Mouse (Mus musculus): ENCODE measurements around the gene Ddit4. TPM values are rescaled to one million over a fixed set of nuclear protein-coding genes. Genes with fewer than 3 reads are reported as not detected.
A peak's percentile ranks its signal among the peaks of the same experiment; 100 is the strongest.
"Not testable (repeated sequence)": the region's sequence is repeated elsewhere in the genome, so short reads cannot be mapped to it uniquely, and the experiment has no call there.

Ddit4 gene
- polyA plus RNA-seq (2015; fragmentation: Nextera tagmentation; extraction: Ambion mirVana) = 68.9 and 71.1 TPM in 2 replicates

DNA sequence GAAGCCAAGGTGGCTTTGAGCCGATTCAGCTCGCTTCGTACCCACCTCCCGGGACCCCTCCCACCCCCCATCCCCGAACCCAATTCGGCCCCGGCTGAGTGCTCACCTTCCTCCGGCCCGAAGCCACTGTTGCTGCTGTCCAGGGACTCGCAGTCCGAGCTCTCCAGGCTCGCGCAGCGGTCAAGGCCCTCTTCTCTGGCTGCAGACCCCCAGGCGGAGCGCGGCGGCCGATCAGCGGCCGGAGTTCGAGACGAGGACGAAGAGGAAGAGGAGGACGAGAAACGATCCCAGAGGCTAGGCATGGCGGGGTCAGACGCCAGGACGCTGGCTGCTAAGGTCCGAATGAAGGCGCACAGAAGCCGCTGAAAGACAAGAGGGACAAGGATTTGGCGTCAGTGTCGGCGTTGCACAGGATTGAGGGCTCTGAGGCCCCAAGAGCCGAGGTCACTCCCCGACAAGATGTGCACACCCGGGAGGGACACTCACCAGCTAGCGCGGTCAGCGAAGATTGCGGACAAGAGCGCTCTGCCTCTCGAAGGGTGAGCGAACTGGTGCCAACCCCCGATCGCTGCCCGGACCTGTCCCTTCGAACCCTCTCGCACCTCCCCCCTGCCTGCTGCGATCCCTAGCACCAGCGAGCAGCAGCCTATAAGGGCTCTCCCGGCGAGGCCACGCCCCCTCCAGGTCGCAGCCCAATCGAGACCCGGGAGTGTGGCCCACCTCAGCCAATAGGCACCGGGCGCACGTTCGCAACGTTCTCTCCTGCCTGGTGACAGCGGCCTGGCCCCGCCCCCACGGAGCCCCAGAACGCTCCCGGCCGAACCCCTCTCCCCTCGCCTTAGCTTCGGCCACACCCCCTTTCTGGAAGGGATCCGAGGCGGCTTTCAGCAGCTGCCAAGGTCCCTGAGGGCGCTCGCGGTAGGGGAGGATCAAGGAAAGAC, at the start of gene Ddit4:
Gene Ddit4 (minus strand): TSS at position 624 of the 941 bp plus-strand sequence.
- peaks cover 4% of the 10 kb centered on the region; the same call in 1 of the 2 replicates for H3K36me3 ChIP-seq
- H3K27ac ChIP-seq (replicated peaks) = peak within 1 kb of the TSS; percentile 95
- H3K4me2 ChIP-seq = peak within 1 kb of the TSS; percentile 71
- no peaks in the 10 kb centered on the region for H3K9me3 ChIP-seq
- peak; percentile 97 for ATAC-seq (ENCODE audit: low FRiP score, low read depth)
- H3K27me3 ChIP-seq = no peaks in the 10 kb centered on the region
- H3K4me3 ChIP-seq = peak within 1 kb of the TSS; percentile 80
- peak within 1 kb of the TSS; percentile 82 for H3K9ac ChIP-seq
- peaks cover 43% of the 10 kb centered on the region for H3K4me1 ChIP-seq (replicated peaks)
- WGBS = under 1% methylated on average over 76 of the region's 76 CpGs

DNA sequence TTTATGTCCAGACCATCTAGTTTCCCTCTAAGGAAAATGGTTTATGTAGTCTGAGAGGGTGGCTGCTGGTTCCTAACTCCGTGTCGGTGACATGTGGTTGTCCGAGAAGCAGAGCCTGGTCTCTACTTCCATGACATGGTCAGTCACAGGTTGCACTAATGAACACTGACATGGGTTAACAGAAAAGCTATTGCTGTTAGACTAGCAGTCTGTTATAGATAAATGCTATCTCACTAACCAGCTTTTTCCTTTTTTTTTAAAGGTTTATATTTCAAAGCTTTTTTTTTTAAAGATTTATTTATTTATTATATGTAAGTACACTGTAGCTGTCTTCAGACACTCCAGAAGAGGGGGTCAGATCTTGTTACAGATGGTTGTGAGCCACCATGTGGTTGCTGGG, 47.4 kb upstream of the Ddit4 start:
- no peak for ATAC-seq (ENCODE audit: low FRiP score, low read depth)
- H3K27ac ChIP-seq (replicated peaks) = no peak overlapping the region
- WGBS = 90% methylated on average over 3 of the region's 3 CpGs
- no peak overlapping the region for H3K4me3 ChIP-seq
- no peaks in the 10 kb centered on the region for H3K9me3 ChIP-seq
- H3K27me3 ChIP-seq = no peaks in the 10 kb centered on the region
- H3K9ac ChIP-seq = no peak overlapping the region
- no peak overlapping the region for H3K4me2 ChIP-seq
- H3K4me1 ChIP-seq (replicated peaks) = peaks cover 22% of the 10 kb centered on the region
- peaks cover 15% of the 10 kb centered on the region for H3K36me3 ChIP-seq

- Histone ChIP-seq H3K4me2 (no peak overlapping the region), H3K4me3 (no peak overlapping the region), H3K4me1 (replicated peaks) (peaks cover 19% of the 10 kb centered on the region), H3K9ac (no peak overlapping the region), H3K27ac (replicated peaks) (no peak overlapping the region), H3K27me3 (no peaks in the 10 kb centered on the region), H3K9me3 (no peaks in the 10 kb centered on the region), H3K36me3 (peaks cover 16% of the 10 kb centered on the region)
- no peak for ATAC-seq (ENCODE audit: low FRiP score, low read depth)
- WGBS = 18% methylated on average over 7 of the region's 7 CpGs
These were observed 46.0 kb upstream of the Ddit4 start for GRCm38 (mm10) chr10:59997591-59997990.

DNA sequence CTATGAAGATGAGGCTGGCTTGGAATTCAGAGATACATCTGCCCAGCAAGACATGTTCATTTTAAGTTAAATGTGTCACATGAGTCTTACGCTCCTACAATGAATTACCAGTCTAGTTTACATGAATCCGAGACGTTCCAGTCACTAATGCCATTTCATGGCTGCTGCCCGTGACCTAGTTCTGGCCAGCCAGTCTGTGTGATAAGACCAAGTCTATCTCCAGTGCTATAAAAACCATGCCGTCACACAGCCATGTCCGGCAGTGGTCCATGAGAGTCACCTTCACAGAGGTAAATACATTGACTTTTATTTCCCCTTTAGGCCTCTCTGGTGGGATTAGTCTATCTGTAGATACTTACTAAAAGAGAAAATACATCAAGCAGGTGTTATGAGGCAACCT, 44.3 kb upstream of the Ddit4 start:
- no peak for ATAC-seq (ENCODE audit: low FRiP score, low read depth)
- H3K4me1 ChIP-seq (replicated peaks) = peaks cover 9% of the 10 kb centered on the region
- no peak overlapping the region for H3K4me2 ChIP-seq
- H3K9me3 ChIP-seq = no peaks in the 10 kb centered on the region
- no peaks in the 10 kb centered on the region for H3K27me3 ChIP-seq
- H3K36me3 ChIP-seq = peaks cover 16% of the 10 kb centered on the region
- WGBS = 97% methylated on average over 6 of the region's 6 CpGs
- H3K9ac ChIP-seq = no peak overlapping the region
- H3K27ac ChIP-seq (replicated peaks) = no peak overlapping the region
- no peak overlapping the region for H3K4me3 ChIP-seq

DNA sequence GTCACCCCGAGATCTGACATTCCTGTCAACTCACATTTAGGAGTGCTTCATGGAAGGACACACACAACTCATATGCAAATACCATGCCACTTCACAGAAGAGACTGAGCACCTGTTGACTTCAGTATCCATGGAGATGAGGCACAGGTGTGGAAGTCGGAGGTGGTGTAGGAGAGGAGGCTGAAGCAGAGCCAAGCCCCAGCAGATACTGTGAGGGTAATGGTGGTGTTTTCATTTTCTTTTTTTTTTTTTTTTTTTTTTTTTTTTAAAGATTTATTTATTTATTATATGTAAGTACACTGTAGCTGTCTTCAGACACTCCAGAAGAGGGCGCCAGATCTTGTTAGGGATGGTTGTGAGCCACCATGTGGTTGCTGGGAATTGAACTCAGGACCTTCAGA, 42.2 kb upstream of the Ddit4 start:
- H3K27me3 ChIP-seq; H3K27ac ChIP-seq (replicated peaks); H3K4me1 ChIP-seq (replicated peaks); H3K9ac ChIP-seq; ATAC-seq (ENCODE audit: low FRiP score, low read depth); H3K4me3 ChIP-seq; H3K4me2 ChIP-seq; H3K9me3 ChIP-seq: not testable (repeated sequence)
- WGBS = 92% methylated on average over 3 of the region's 3 CpGs
- H3K36me3 ChIP-seq = peaks cover 33% of the 10 kb centered on the region

DNA sequence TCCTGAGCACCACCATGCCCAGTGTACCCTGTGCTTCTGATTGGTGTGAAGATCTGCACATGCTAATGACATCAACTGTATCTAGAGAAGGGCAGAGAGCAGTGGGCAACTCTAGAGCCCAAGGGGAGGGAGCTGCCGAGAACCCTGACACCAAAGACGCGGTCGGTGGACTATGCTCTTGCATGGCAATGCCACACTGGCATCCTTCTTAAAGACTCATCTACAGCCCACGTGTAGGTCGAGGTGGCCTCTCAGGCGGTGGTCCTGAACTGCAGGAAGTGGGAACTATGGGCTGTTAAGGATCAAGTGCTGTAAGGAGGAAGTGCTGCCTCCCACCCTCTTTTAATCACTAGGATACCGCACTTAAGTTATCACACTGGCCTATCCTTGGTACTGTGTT, 40.4 kb upstream of the Ddit4 start:
- H3K9me3 ChIP-seq = no peaks in the 10 kb centered on the region

DNA sequence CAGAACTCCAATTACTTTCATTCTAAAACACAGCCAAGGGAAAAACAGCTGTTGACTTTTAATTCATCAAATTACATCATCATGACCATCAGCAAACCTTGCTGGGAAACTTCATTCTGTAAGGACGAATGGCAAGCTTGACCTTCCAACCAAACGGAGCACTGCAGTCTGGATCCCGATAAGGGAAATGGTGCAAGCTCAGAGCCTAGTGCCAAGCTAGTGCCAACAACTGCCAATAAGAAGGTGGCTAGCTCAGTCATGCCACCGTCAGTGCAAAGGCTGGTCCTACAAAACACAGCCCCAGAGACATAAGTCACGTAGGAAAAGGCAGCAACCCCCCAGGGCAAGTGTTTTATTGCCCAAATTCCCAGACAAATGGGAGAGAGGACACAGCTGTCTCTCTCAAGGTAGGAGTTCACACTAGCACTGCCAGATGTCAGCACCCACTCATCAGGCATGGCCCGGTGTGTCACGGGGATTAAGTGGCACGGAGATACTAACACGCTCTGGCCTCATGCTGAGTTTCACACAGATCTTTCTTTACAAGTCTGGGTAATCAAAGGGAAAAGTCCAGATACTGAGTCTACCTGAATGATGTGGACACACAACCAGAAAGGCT, 39.7 kb upstream of the Ddit4 start:
- no peak overlapping the region for H3K9ac ChIP-seq
- H3K4me2 ChIP-seq = no peak overlapping the region
- ATAC-seq (ENCODE audit: low FRiP score, low read depth) = no peak
- WGBS = 79% methylated on average over 9 of the region's 9 CpGs
- no peak overlapping the region for H3K4me3 ChIP-seq
- H3K9me3 ChIP-seq = no peaks in the 10 kb centered on the region
- H3K4me1 ChIP-seq (replicated peaks) = peaks cover 3% of the 10 kb centered on the region; the same call in 1 of the 2 replicates
- peaks cover 46% of the 10 kb centered on the region for H3K36me3 ChIP-seq
- H3K27ac ChIP-seq (replicated peaks) = no peak overlapping the region
- H3K27me3 ChIP-seq = no peaks in the 10 kb centered on the region

More for the DNA sequence above, 40.4 kb upstream of the Ddit4 start:
- Histone ChIP-seq H3K27me3 (no peaks in the 10 kb centered on the region), H3K4me1 (replicated peaks) (peaks cover 3% of the 10 kb centered on the region; the same call in 1 of the 2 replicates), H3K27ac (replicated peaks) (no peak overlapping the region), H3K4me2 (no peak overlapping the region), H3K4me3 (no peak overlapping the region), H3K9ac (no peak overlapping the region), H3K36me3 (peaks cover 44% of the 10 kb centered on the region)
- WGBS = 90% methylated on average over 8 of the region's 8 CpGs
- no peak for ATAC-seq (ENCODE audit: low FRiP score, low read depth)

DNA sequence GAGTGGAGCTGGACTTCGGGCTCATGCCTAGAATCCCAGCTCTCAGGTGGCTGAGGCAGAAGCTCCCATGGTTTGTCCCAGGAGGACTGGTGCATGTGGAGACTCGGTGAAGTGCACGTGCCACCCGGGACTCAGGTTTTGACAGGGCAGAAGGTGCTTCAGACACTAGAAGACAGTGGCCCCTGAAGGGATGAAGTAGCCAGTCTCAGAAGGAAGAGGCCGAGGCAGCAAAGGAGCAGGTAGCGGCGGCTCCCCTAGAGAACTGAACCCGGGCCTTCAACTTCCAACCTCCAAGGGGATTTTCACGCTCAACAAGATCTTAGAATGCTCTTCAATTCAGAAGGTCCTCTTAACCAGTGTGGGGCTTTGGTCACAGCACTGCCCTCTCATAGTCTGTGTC, 38.8 kb upstream of the Ddit4 start:
- Histone ChIP-seq H3K27me3 (no peaks in the 10 kb centered on the region), H3K4me2 (no peak overlapping the region), H3K9me3 (no peaks in the 10 kb centered on the region), H3K4me3 (no peak overlapping the region), H3K4me1 (replicated peaks) (peaks cover 3% of the 10 kb centered on the region; the same call in 1 of the 2 replicates), H3K36me3 (peaks cover 46% of the 10 kb centered on the region), H3K9ac (no peak overlapping the region), H3K27ac (replicated peaks) (no peak overlapping the region)
- WGBS = 94% methylated on average over 9 of the region's 9 CpGs
- no peak for ATAC-seq (ENCODE audit: low FRiP score, low read depth)

DNA sequence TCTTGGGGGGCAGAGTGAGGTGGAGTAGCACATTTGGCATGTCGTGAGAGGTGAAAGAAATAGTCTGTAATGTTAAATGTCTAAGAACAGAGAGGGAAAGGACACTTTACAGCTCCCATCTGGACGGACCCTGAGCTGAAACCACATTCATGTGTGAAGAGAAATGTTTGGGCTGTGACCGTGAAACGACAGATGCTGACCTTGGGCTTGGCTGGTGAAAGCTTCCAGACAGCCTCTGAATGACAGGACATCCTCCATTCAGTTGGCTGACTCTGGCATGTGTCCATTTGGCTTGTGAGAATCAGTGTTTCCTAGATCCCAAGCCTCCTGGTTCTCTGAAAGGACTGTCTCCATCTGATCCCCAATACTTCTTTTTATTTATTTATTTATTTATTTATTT, 36.4 kb upstream of the Ddit4 start:
- 71% methylated on average over 4 of the region's 4 CpGs for WGBS
- no peak for ATAC-seq (ENCODE audit: low FRiP score, low read depth)
- no peak overlapping the region for H3K4me3 ChIP-seq
- peaks cover 3% of the 10 kb centered on the region; the same call in 1 of the 2 replicates for H3K4me1 ChIP-seq (replicated peaks)
- no peak overlapping the region for H3K9ac ChIP-seq
- no peaks in the 10 kb centered on the region for H3K9me3 ChIP-seq
- H3K4me2 ChIP-seq = no peak overlapping the region
- H3K27me3 ChIP-seq = no peaks in the 10 kb centered on the region
- peaks cover 41% of the 10 kb centered on the region for H3K36me3 ChIP-seq
- no peak overlapping the region for H3K27ac ChIP-seq (replicated peaks)

GRCm38 (mm10) chr10:59982379-59982873, 30.8 kb upstream of the Ddit4 start:
- no peaks in the 10 kb centered on the region for H3K9me3 ChIP-seq
- H3K27ac ChIP-seq (replicated peaks) = no peak overlapping the region
- H3K36me3 ChIP-seq = peaks cover 13% of the 10 kb centered on the region; the same call in 1 of the 2 replicates
- H3K4me3 ChIP-seq = no peak overlapping the region
- peaks cover 17% of the 10 kb centered on the region for H3K4me1 ChIP-seq (replicated peaks)
- WGBS = 94% methylated on average over 12 of the region's 12 CpGs
- H3K27me3 ChIP-seq = no peaks in the 10 kb centered on the region
- no peak overlapping the region for H3K4me2 ChIP-seq
- H3K9ac ChIP-seq = no peak overlapping the region
- ATAC-seq (ENCODE audit: low FRiP score, low read depth) = no peak

GRCm38 (mm10) chr10:59981792-59982191, 30.2 kb upstream of the Ddit4 start:
- peaks cover 13% of the 10 kb centered on the region; the same call in 1 of the 2 replicates for H3K36me3 ChIP-seq
- peaks cover 17% of the 10 kb centered on the region for H3K4me1 ChIP-seq (replicated peaks)
- H3K4me3 ChIP-seq = no peak overlapping the region
- H3K4me2 ChIP-seq = no peak overlapping the region
- H3K9me3 ChIP-seq = no peaks in the 10 kb centered on the region
- no peaks in the 10 kb centered on the region for H3K27me3 ChIP-seq
- 87% methylated on average over 9 of the region's 9 CpGs for WGBS
- H3K9ac ChIP-seq = no peak overlapping the region
- no peak for ATAC-seq (ENCODE audit: low FRiP score, low read depth)
- no peak overlapping the region for H3K27ac ChIP-seq (replicated peaks)

GRCm38 (mm10) chr10:59981336-59981735, 29.7 kb upstream of the Ddit4 start:
- Histone ChIP-seq H3K9ac (no peak overlapping the region), H3K4me3 (no peak overlapping the region), H3K27me3 (no peaks in the 10 kb centered on the region), H3K27ac (replicated peaks) (no peak overlapping the region), H3K4me2 (no peak overlapping the region), H3K4me1 (replicated peaks) (peaks cover 17% of the 10 kb centered on the region), H3K9me3 (no peaks in the 10 kb centered on the region), H3K36me3 (peaks cover 10% of the 10 kb centered on the region; the same call in 1 of the 2 replicates)
- 78% methylated on average over 4 of the region's 4 CpGs for WGBS
- ATAC-seq (ENCODE audit: low FRiP score, low read depth) = no peak
